Mouse (Mus musculus) embryonic fibroblast, embryonic 13.5 days (primary cell): Measurements from ENCODE around the gene Csmd2.

Experiments
- CTCF ChIP-seq: IDR thresholded peaks from 2 replicates; pipeline ENCODE4 v1.5.1; 2011; ENCODE audit warnings: mild to moderate bottlenecking, control low read depth, low read length, moderate library complexity, borderline replicate concordance; ENCODE audit not compliant: insufficient read depth
- POLR2A ChIP-seq: IDR thresholded peaks from 2 replicates; pipeline ENCODE4 v1.6.1; 2011; ENCODE audit warnings: low read depth, mild to moderate bottlenecking, control low read depth, low read length, moderate library complexity

- TF ChIP-seq CTCF (no peak), POLR2A (no peak)
Measured at GRCm38 (mm10) chr4:128397804-128398203, 410.1 kb downstream of the Csmd2 start.
